ENCODE assay signal across 12 mouse cellular contexts in the genomic region with DNA sequence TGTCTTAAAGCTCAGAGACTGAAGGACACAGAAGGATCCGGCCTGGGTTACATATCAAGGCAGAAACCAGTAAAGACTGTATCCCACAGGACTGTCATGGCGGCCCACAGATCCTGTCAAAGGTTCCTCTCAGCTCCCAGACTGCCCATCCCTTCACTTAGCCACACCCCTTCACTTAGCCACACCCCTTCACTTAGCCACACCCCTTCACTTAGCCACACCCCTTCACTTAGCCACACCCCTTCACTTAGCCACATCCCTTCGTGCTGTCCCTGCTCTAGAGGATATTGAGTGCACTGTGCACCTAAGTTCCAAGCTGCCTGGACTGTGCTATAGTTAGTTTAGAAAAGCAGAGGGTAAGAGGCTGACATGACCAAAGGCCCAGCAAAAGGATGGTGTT.
DNase-seq lines count a peak whose midpoint lies in the region; ATAC-seq lines count a peak whose summit lies in the region.
"Had no signal": no experiment of that assay in that cellular context is flagged by ENCODE, and none has a peak within 500 bp of the region (broad histone marks: within the 10 kb centered on the region; RNA-seq: fewer than 3 reads in every experiment).

No protein-coding gene starts in this region.

- no peaks in the 10 kb centered on the region for H3K9me3 ChIP-seq in hindbrain, embryonic 15.5 days
- no peaks in the 10 kb centered on the region for H3K9me3 ChIP-seq in hindbrain, embryonic 13.5 days
- no peaks in the 10 kb centered on the region for H3K9me3 ChIP-seq in intestine, embryonic 14.5 days (ENCODE audit: control insufficient read depth, low read length)
- H3K9me3 ChIP-seq: heart, embryonic 12.5 days; kidney, embryonic 15.5 days had no signal

- H3K4me1 ChIP-seq in hindbrain, embryonic 15.5 days (replicated peaks): peaks cover 10% of the 10 kb centered on the region; the same call in 1 of the 2 replicates
- H3K4me1 ChIP-seq in hindbrain, embryonic 13.5 days (replicated peaks): peaks cover 8% of the 10 kb centered on the region; the same call in 1 of the 2 replicates
- H3K4me1 ChIP-seq in intestine, embryonic 14.5 days (replicated peaks; ENCODE audit: control insufficient read depth, insufficient read depth, low read length): no peaks in the 10 kb centered on the region
- H3K4me1 ChIP-seq: heart, embryonic 12.5 days had no signal

- no peaks in the 10 kb centered on the region for H3K36me3 ChIP-seq in hindbrain, embryonic 15.5 days
- no peaks in the 10 kb centered on the region for H3K36me3 ChIP-seq in hindbrain, embryonic 13.5 days
- no peaks in the 10 kb centered on the region for H3K36me3 ChIP-seq in intestine, embryonic 14.5 days (ENCODE audit: control insufficient read depth, insufficient read depth, low read length)
- H3K36me3 ChIP-seq: heart, embryonic 12.5 days; kidney, embryonic 15.5 days had no signal

- peak; percentile 15 for DNase-seq in spleen, adult 12 weeks (ENCODE audit: low spot score)
- DNase-seq in spleen, postnatal 14 days (ENCODE audit: low spot score in 2 of 2): no peak
- DNase-seq in intestine, embryonic 14.5 days (ENCODE audit: low spot score): no peak
- DNase-seq in left cerebral cortex, adult 9 months (ENCODE audit: low spot score in 2 of 2): no peak
- no peak for DNase-seq in layer of hippocampus, postnatal 25 days (ENCODE audit: extremely low spot score in 1 of 2, low spot score in 1 of 2)
- DNase-seq: lung, adult 18-20 months had no signal

- no peak overlapping the region for H3K4me3 ChIP-seq in hindbrain, embryonic 15.5 days
- no peak overlapping the region for H3K4me3 ChIP-seq in hindbrain, embryonic 13.5 days
- no peak overlapping the region for H3K4me3 ChIP-seq in intestine, embryonic 14.5 days (ENCODE audit: low read depth, low read length)
- H3K4me3 ChIP-seq: heart, embryonic 12.5 days; kidney, embryonic 15.5 days had no signal

- H3K9ac ChIP-seq in hindbrain, embryonic 15.5 days: no peak overlapping the region
- no peak overlapping the region for H3K9ac ChIP-seq in hindbrain, embryonic 13.5 days
- no peak overlapping the region for H3K9ac ChIP-seq in intestine, embryonic 14.5 days (ENCODE audit: low read length)
- H3K9ac ChIP-seq: heart, embryonic 12.5 days; kidney, embryonic 15.5 days had no signal

- H3K27ac ChIP-seq in hindbrain, embryonic 15.5 days (replicated peaks): no peak overlapping the region
- H3K27ac ChIP-seq in hindbrain, embryonic 13.5 days: no peak overlapping the region
- H3K27ac ChIP-seq in intestine, embryonic 14.5 days (ENCODE audit: low read depth): no peak overlapping the region
- H3K27ac ChIP-seq: kidney, embryonic 15.5 days had no signal

- ATAC-seq in hindbrain, embryonic 15.5 days (ENCODE audit: low FRiP score, low read depth): peak; percentile 52; the same call in 1 of the 2 replicates
- ATAC-seq in hindbrain, embryonic 13.5 days (ENCODE audit: low FRiP score): no peak
- ATAC-seq in intestine, embryonic 14.5 days (replicated peaks; ENCODE audit: low FRiP score, low TSS enrichment, low read depth): 0 out of 2 replicates have a peak, but pooled peaks have one; percentile 23
- no peak for ATAC-seq in frontal cortex, adult (ENCODE audit: low TSS enrichment)
- ATAC-seq: midbrain, embryonic 16.5 days had no signal

- no peaks in the 10 kb centered on the region for H3K27me3 ChIP-seq in hindbrain, embryonic 15.5 days
- H3K27me3 ChIP-seq in hindbrain, embryonic 13.5 days: no peaks in the 10 kb centered on the region
- H3K27me3 ChIP-seq in intestine, embryonic 14.5 days (replicated peaks; ENCODE audit: control insufficient read depth, insufficient read depth, low read length): no peaks in the 10 kb centered on the region
- H3K27me3 ChIP-seq: heart, embryonic 12.5 days; kidney, embryonic 15.5 days had no signal

- 93% methylated on average over 3 of the region's 3 CpGs for WGBS in hindbrain, embryonic 15.5 days
- WGBS in hindbrain, embryonic 13.5 days: 96% methylated on average over 3 of the region's 3 CpGs
- WGBS in intestine, embryonic 14.5 days: 97% methylated on average over 3 of the region's 3 CpGs

- no peak overlapping the region for H3K4me2 ChIP-seq in hindbrain, embryonic 15.5 days
- H3K4me2 ChIP-seq in hindbrain, embryonic 13.5 days: no peak overlapping the region
- no peak overlapping the region for H3K4me2 ChIP-seq in intestine, embryonic 14.5 days (ENCODE audit: low read length)
- H3K4me2 ChIP-seq: heart, embryonic 12.5 days; kidney, embryonic 15.5 days had no signal

Comparison
In these comparisons a context has a peak if more than half of its experiments do, and no peak if none do; other contexts are left out.
1. ATAC-seq: peak in hindbrain, embryonic 15.5 days (single experiment) and intestine, embryonic 14.5 days (single experiment); none in hindbrain, embryonic 13.5 days (single experiment) and frontal cortex, adult (single experiment).